Comparison of ENCODE assay signal across 8 mouse cellular contexts in the genomic region with DNA sequence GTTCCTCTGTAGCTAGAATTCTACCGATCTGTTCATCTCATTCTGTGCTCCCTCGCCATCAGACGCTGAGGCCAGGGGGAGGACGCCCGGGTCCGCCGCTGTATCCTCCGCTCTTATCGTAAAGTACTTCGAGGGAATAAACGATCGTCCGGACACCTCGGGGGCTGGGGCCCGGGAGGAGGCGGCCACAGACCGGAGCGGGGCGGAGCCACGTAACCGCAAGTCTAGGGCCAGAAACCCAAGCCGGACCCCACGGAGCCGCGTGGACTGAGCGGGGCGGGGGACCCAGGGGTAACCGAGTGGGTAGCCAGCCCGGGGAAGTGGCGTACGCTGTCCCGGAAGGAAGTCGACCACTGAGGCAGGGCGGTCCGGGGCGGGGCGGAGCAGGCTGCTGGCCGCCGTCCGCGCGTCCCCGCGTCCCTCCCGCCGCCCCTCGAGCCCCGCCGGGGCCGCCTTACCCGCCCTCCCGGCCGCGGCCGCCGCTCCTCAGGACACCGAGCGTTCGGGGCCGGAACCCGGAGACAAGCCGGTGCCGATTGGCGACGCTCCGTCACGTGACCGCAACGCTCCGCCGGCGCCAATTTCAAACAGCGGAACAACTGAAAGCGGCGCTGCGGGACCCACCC. TPM values are rescaled to one million over a fixed set of nuclear protein-coding genes. Genes with fewer than 3 reads are reported as not detected.
DNase-seq lines count a peak whose midpoint lies in the region; ATAC-seq and TF ChIP-seq lines count a peak whose summit lies in the region.

Rhno1 (minus strand) TSS at position 531 of the 626 bp plus-strand sequence.
Foxm1 (plus strand) TSS at position 587 of the 626 bp plus-strand sequence.

- DNase-seq in liver, adult 2 months (ENCODE audit: extremely low read depth, low read depth, low spot score): peak; percentile 33
- peak; percentile 80 to 83 for DNase-seq in spleen, postnatal 36 days (ENCODE audit: low spot score in 2 of 2)

- H3K36me3 ChIP-seq in C2C12 (ENCODE audit: control insufficient read depth, insufficient read depth): peaks cover 40% of the 10 kb centered on the region
- H3K36me3 ChIP-seq in heart, embryonic 11.5 days (ENCODE audit: control insufficient read depth, insufficient read depth, low read length): peaks cover 25% of the 10 kb centered on the region
- peaks cover 39% of the 10 kb centered on the region for H3K36me3 ChIP-seq in kidney, embryonic 15.5 days
- H3K36me3 ChIP-seq in liver, adult 2 months (ENCODE audit: control insufficient read depth, insufficient read depth, low read length): no peaks in the 10 kb centered on the region; the same call in 1 of the 2 replicates

- H3K4me1 ChIP-seq in bone marrow macrophage, adult 2 months (ENCODE audit: control insufficient read depth, insufficient read depth, low read length): peaks cover 27% of the 10 kb centered on the region
- peaks cover 12% of the 10 kb centered on the region; the same call in 1 of the 2 replicates for H3K4me1 ChIP-seq in embryonic fibroblast, embryonic 13.5 days (ENCODE audit: control insufficient read depth, insufficient read depth, low read length)
- peaks cover 11% of the 10 kb centered on the region for H3K4me1 ChIP-seq in heart, embryonic 11.5 days (ENCODE audit: control insufficient read depth, insufficient read depth, low read length)
- H3K4me1 ChIP-seq in kidney, embryonic 15.5 days: peaks cover 35% of the 10 kb centered on the region
- peaks cover 8% of the 10 kb centered on the region for H3K4me1 ChIP-seq in liver, adult 2 months (ENCODE audit: control insufficient read depth, insufficient read depth, low read length)

- H3ac ChIP-seq in C2C12 (ENCODE audit: control insufficient read depth, insufficient read length, low read depth): peak within 1 kb of the TSS; percentile 77

- H3K9me3 ChIP-seq in heart, embryonic 11.5 days (replicated peaks; ENCODE audit: control insufficient read depth, low read length): no peaks in the 10 kb centered on the region
- no peaks in the 10 kb centered on the region for H3K9me3 ChIP-seq in kidney, embryonic 15.5 days (replicated peaks)

- peaks cover 75% of the 10 kb centered on the region for H3K79me2 ChIP-seq in C2C12 (ENCODE audit: control insufficient read depth, insufficient read depth)
- no peaks in the 10 kb centered on the region; the same call in 1 of the 2 replicates for H3K79me2 ChIP-seq in liver, adult 2 months (ENCODE audit: control insufficient read depth, insufficient read depth, low read length)

- peaks cover 51% of the 10 kb centered on the region for H3K79me3 ChIP-seq in C2C12 (ENCODE audit: low read depth)

- peak within 1 kb of the TSS; percentile 85 for H3K4me2 ChIP-seq in heart, embryonic 11.5 days
- peak within 1 kb of the TSS; percentile 88 for H3K4me2 ChIP-seq in kidney, embryonic 15.5 days

- H3K27ac ChIP-seq in bone marrow macrophage, adult 2 months (ENCODE audit: insufficient read depth, low read depth, low read length): peak within 1 kb of the TSS; percentile 75
- peak within 1 kb of the TSS; percentile 94 for H3K27ac ChIP-seq in embryonic fibroblast, embryonic 13.5 days (ENCODE audit: insufficient read depth, low read length)
- peak within 1 kb of the TSS; percentile 96 for H3K27ac ChIP-seq in heart, embryonic 11.5 days (ENCODE audit: low read depth, low read length)
- H3K27ac ChIP-seq in kidney, embryonic 15.5 days: peak within 1 kb of the TSS; percentile 97
- peak within 1 kb of the TSS; percentile 33 for H3K27ac ChIP-seq in liver, adult 2 months (replicated peaks; ENCODE audit: insufficient read depth, low read depth, low read length)

- no peaks in the 10 kb centered on the region for H3K27me3 ChIP-seq in C2C12 (ENCODE audit: control insufficient read depth, insufficient read depth, insufficient read length)
- no peaks in the 10 kb centered on the region for H3K27me3 ChIP-seq in heart, embryonic 11.5 days (ENCODE audit: control insufficient read depth, insufficient read depth, low read length)
- H3K27me3 ChIP-seq in kidney, embryonic 15.5 days: no peaks in the 10 kb centered on the region
- H3K27me3 ChIP-seq in liver, adult 2 months (ENCODE audit: control insufficient read depth, insufficient read depth, low read length): no peaks in the 10 kb centered on the region

- H3K9ac ChIP-seq in heart, embryonic 11.5 days (ENCODE audit: low read depth, low read length): peak within 1 kb of the TSS; percentile 86
- H3K9ac ChIP-seq in kidney, embryonic 15.5 days: peak within 1 kb of the TSS; percentile 92
- peak within 1 kb of the TSS; percentile 92 for H3K9ac ChIP-seq in liver, adult 2 months (ENCODE audit: low read depth, low read length)

- ATAC-seq in heart, embryonic 11.5 days (replicated peaks; ENCODE audit: insufficient number of reproducible peaks, low FRiP score, low TSS enrichment): peak; percentile 86
- peak; percentile 91 for ATAC-seq in kidney, embryonic 15.5 days (replicated peaks; ENCODE audit: low FRiP score)
- ATAC-seq in monocyte, adult 5-6 weeks (replicated peaks; ENCODE audit: insufficient number of reproducible peaks, low FRiP score, low TSS enrichment, poor library complexity, severe bottlenecking): peak; percentile 69

- WGBS in heart, embryonic 11.5 days (ENCODE audit: insufficient replicate concordance): under 1% methylated on average over 58 of the region's 76 CpGs
- WGBS in kidney, embryonic 15.5 days: under 1% methylated on average over 56 of the region's 76 CpGs
- WGBS in liver, adult 2 months: under 1% methylated on average over 74 of the region's 76 CpGs

- H3K4me3 ChIP-seq in C2C12 (ENCODE audit: insufficient read depth, poor library complexity, severe bottlenecking): peak within 1 kb of the TSS; percentile 60
- peak within 1 kb of the TSS; percentile 97 for H3K4me3 ChIP-seq in bone marrow macrophage, adult 2 months (ENCODE audit: insufficient read depth, low read length)
- peak within 1 kb of the TSS; percentile 98 for H3K4me3 ChIP-seq in embryonic fibroblast, embryonic 13.5 days (ENCODE audit: insufficient read depth, low read length)
- H3K4me3 ChIP-seq in heart, embryonic 11.5 days (ENCODE audit: low read depth, low read length): peak within 1 kb of the TSS; percentile 96
- peak within 1 kb of the TSS; percentile 99 for H3K4me3 ChIP-seq in kidney, embryonic 15.5 days (replicated peaks)
- peak within 1 kb of the TSS; percentile 89 for H3K4me3 ChIP-seq in liver, adult 2 months (ENCODE audit: insufficient read depth, low read depth, low read length)

- no peak for TF ChIP-seq CTCF in C2C12 (IDR thresholded peaks at IDR 0.05; ENCODE audit: control insufficient read depth, insufficient read depth, insufficient read length)
- TF ChIP-seq CTCF in bone marrow macrophage, adult 2 months (IDR thresholded peaks at IDR 0.05; ENCODE audit: low read depth, low read length): no peak
- no peak for TF ChIP-seq CTCF in embryonic fibroblast, embryonic 13.5 days (IDR thresholded peaks at IDR 0.05; ENCODE audit: borderline replicate concordance, insufficient read depth, low read length)
- TF ChIP-seq CTCF in liver, adult 2 months (IDR thresholded peaks at IDR 0.05; ENCODE audit: low read depth, low read length): no peak

- TF ChIP-seq POLR2A in bone marrow macrophage, adult 2 months (IDR thresholded peaks at IDR 0.05; ENCODE audit: borderline replicate concordance, low read depth, low read length): no peak
- peak; percentile 58; the same call in 1 of the 2 replicates for TF ChIP-seq POLR2A in embryonic fibroblast, embryonic 13.5 days (IDR thresholded peaks at IDR 0.05; ENCODE audit: low read depth, low read length)
- 0 out of 2 replicates have a peak, but pooled peaks have one; percentile 23 for TF ChIP-seq POLR2A in liver, adult 2 months (IDR thresholded peaks at IDR 0.05; ENCODE audit: extremely low read depth, insufficient read depth, low read length)

TF ChIP-seq in C2C12, 6 proteins besides CTCF, POLR2A, EP300 and RAD21:
- TF ChIP-seq USF1 (IDR thresholded peaks at IDR 0.05; ENCODE audit: low read depth): peak; percentile 90
- no peak for TF ChIP-seq MYOD1 (IDR thresholded peaks at IDR 0.05; ENCODE audit: control insufficient read depth, insufficient read length, low read depth)

RNA-seq across cellular contexts. Expression of gene Rhno1, which starts in this region (rescaled TPM):
- polyA plus RNA-seq in C2C12 (2012; fragmentation: generic; extraction: Trizol): 39.9 TPM
- polyA plus RNA-seq in bone marrow macrophage, adult 2 months (2012; ENCODE audit: insufficient read depth, insufficient read length, missing spikeins): 27.3 and 33.3 TPM in 2 replicates
- 39.6 TPM in 2 replicates for polyA plus RNA-seq in embryonic fibroblast, embryonic 13.5 days (2011; ENCODE audit: insufficient read length, low read depth, missing spikeins)
- 101 and 105 TPM in 2 replicates for polyA plus RNA-seq in heart, embryonic 11.5 days (2014; fragmentation: Nextera tagmentation; extraction: Ambion mirVana)
- 122 TPM in 2 replicates for polyA plus RNA-seq in kidney, embryonic 15.5 days (2015; fragmentation: Nextera tagmentation; extraction: Ambion mirVana)
- 2.9 and 3.0 TPM in 2 replicates for total RNA-seq in liver, adult 2 months (2014; rRNA removed)
- 3.0 and 4.2 TPM in 2 replicates for polyA plus RNA-seq in liver, adult 2 months (2012; rRNA removed)
- 22.2 to 35.8 TPM (median 32.9 TPM) in 3 replicates for total RNA-seq in monocyte, adult 5-6 weeks (2017)

RNA-seq across cellular contexts. Expression of gene Foxm1, which starts in this region (rescaled TPM):
- 60.4 TPM for polyA plus RNA-seq in C2C12 (2012; fragmentation: generic; extraction: Trizol)
- polyA plus RNA-seq in bone marrow macrophage, adult 2 months (2012; ENCODE audit: insufficient read depth, insufficient read length, missing spikeins): 27.4 and 31.7 TPM in 2 replicates
- polyA plus RNA-seq in embryonic fibroblast, embryonic 13.5 days (2011; ENCODE audit: insufficient read length, low read depth, missing spikeins): 41.6 and 45.7 TPM in 2 replicates
- 23.1 and 26.1 TPM in 2 replicates for polyA plus RNA-seq in heart, embryonic 11.5 days (2014; fragmentation: Nextera tagmentation; extraction: Ambion mirVana)
- polyA plus RNA-seq in kidney, embryonic 15.5 days (2015; fragmentation: Nextera tagmentation; extraction: Ambion mirVana): 33.7 and 36.4 TPM in 2 replicates
- 0.27 TPM in 1 of 2 replicates, not detected in the other for total RNA-seq in liver, adult 2 months (2014; rRNA removed)
- polyA plus RNA-seq in liver, adult 2 months (2012; rRNA removed): 0.40 and 0.94 TPM in 2 replicates
- total RNA-seq in monocyte, adult 5-6 weeks (2017): 0.64 to 2.4 TPM (median 1.4 TPM) in 3 replicates

Comparison
In these comparisons a context has a peak if more than half of its experiments do, and no peak if none do; other contexts are left out.
1. Peak in every context shown above with its lines: DNase-seq, ATAC-seq, H3K4me3 ChIP-seq and H3K27ac ChIP-seq.
2. RNA of gene Foxm1 (polyA plus RNA-seq): 60.4 TPM in C2C12 (single experiment), 41.6 to 45.7 TPM in embryonic fibroblast, embryonic 13.5 days, 33.7 to 36.4 TPM in kidney, embryonic 15.5 days, 27.4 to 31.7 TPM in bone marrow macrophage, adult 2 months and 23.1 to 26.1 TPM in heart, embryonic 11.5 days; 0.40 to 0.94 TPM in liver, adult 2 months; every median in the first group is over 10 times any median in the second.
3. H3K27ac ChIP-seq: peak in every context shown above with its lines; median percentile 97 in kidney, embryonic 15.5 days; 96 in heart, embryonic 11.5 days; 94 in embryonic fibroblast, embryonic 13.5 days; 75 in bone marrow macrophage, adult 2 months; 33 in liver, adult 2 months.